9 mouse cellular contexts compared by ENCODE assay signal in genomic region chr1:83717056-83717455, GRCm38 (mm10).
DNase-seq lines count a peak whose midpoint lies in the region; ATAC-seq lines count a peak whose summit lies in the region.
"Had no signal": no experiment of that assay in that cellular context is flagged by ENCODE, and none has a peak within 500 bp of the region (broad histone marks: within the 10 kb centered on the region; RNA-seq: fewer than 3 reads in every experiment).

No protein-coding gene starts in this region.

- H3K9ac ChIP-seq in hindbrain, embryonic 13.5 days: no peak overlapping the region
- H3K9ac ChIP-seq in hindbrain, embryonic 14.5 days: no peak overlapping the region
- H3K9ac ChIP-seq: neural tube, embryonic 12.5 days had no signal

- WGBS in hindbrain, embryonic 13.5 days: 0% methylated on average over 1 of the region's 1 CpGs
- WGBS in hindbrain, embryonic 10.5 days: 0% methylated on average over 1 of the region's 1 CpGs
- 0% methylated on average over 1 of the region's 1 CpGs for WGBS in hindbrain, embryonic 14.5 days

- no peaks in the 10 kb centered on the region for H3K4me1 ChIP-seq in hindbrain, embryonic 13.5 days (replicated peaks)
- H3K4me1 ChIP-seq in hindbrain, embryonic 10.5 days (replicated peaks): no peaks in the 10 kb centered on the region
- H3K4me1 ChIP-seq in hindbrain, embryonic 14.5 days (replicated peaks; ENCODE audit: control insufficient read depth, insufficient read depth, low read length): no peaks in the 10 kb centered on the region
- H3K4me1 ChIP-seq: neural tube, embryonic 12.5 days had no signal

- H3K36me3 ChIP-seq in hindbrain, embryonic 13.5 days: no peaks in the 10 kb centered on the region
- no peaks in the 10 kb centered on the region for H3K36me3 ChIP-seq in hindbrain, embryonic 10.5 days
- no peaks in the 10 kb centered on the region for H3K36me3 ChIP-seq in hindbrain, embryonic 14.5 days (replicated peaks; ENCODE audit: control insufficient read depth, insufficient read depth)
- H3K36me3 ChIP-seq: neural tube, embryonic 12.5 days had no signal

- H3K9me3 ChIP-seq in hindbrain, embryonic 13.5 days: no peaks in the 10 kb centered on the region
- H3K9me3 ChIP-seq in hindbrain, embryonic 10.5 days: no peaks in the 10 kb centered on the region
- H3K9me3 ChIP-seq in hindbrain, embryonic 14.5 days (ENCODE audit: control insufficient read depth, low read length): no peaks in the 10 kb centered on the region
- H3K9me3 ChIP-seq: neural tube, embryonic 12.5 days had no signal

- no peak for DNase-seq in hindbrain, embryonic 10.5 days (ENCODE audit: low spot score)
- DNase-seq in Muller cell, postnatal 12 days (ENCODE audit: inconsistent ontology term): peak; percentile 16
- peak; percentile 60 for DNase-seq in cerebellum, adult 11 months
- peak; percentile 85 for DNase-seq in hindbrain, embryonic 14.5 days (ENCODE audit: low spot score)
- DNase-seq in mesoderm, embryonic 11.5 days (ENCODE audit: low read depth, low spot score): peak; percentile 58
- DNase-seq in MN1 (ENCODE audit: low spot score): no peak
- no peak for DNase-seq in yolk sac, embryonic 10.5 days (ENCODE audit: low spot score)

- H3K27me3 ChIP-seq in hindbrain, embryonic 13.5 days: no peaks in the 10 kb centered on the region
- H3K27me3 ChIP-seq in hindbrain, embryonic 10.5 days (ENCODE audit: insufficient read depth, poor library complexity, severe bottlenecking): no peaks in the 10 kb centered on the region
- H3K27me3 ChIP-seq in hindbrain, embryonic 14.5 days (ENCODE audit: control insufficient read depth, insufficient read depth, low read length): no peaks in the 10 kb centered on the region
- H3K27me3 ChIP-seq: neural tube, embryonic 12.5 days had no signal

- H3K4me2 ChIP-seq in hindbrain, embryonic 13.5 days: no peak overlapping the region
- no peak overlapping the region for H3K4me2 ChIP-seq in hindbrain, embryonic 14.5 days (replicated peaks)
- H3K4me2 ChIP-seq: neural tube, embryonic 12.5 days had no signal

- ATAC-seq in hindbrain, embryonic 13.5 days (ENCODE audit: low FRiP score): peak; percentile 76; the same call in 1 of the 2 replicates
- ATAC-seq in hindbrain, embryonic 14.5 days (ENCODE audit: low FRiP score): no peak

- no peak overlapping the region for H3K4me3 ChIP-seq in hindbrain, embryonic 13.5 days
- no peak overlapping the region for H3K4me3 ChIP-seq in hindbrain, embryonic 10.5 days
- H3K4me3 ChIP-seq in hindbrain, embryonic 14.5 days (replicated peaks; ENCODE audit: low read length): no peak overlapping the region
- H3K4me3 ChIP-seq: neural tube, embryonic 12.5 days had no signal

- no peak overlapping the region for H3K27ac ChIP-seq in hindbrain, embryonic 13.5 days
- no peak overlapping the region for H3K27ac ChIP-seq in hindbrain, embryonic 10.5 days
- no peak overlapping the region for H3K27ac ChIP-seq in hindbrain, embryonic 14.5 days
- H3K27ac ChIP-seq: neural tube, embryonic 12.5 days had no signal

Comparison
In these comparisons a context has a peak if more than half of its experiments do, and no peak if none do; other contexts are left out.
1. DNase-seq: peak in Muller cell, postnatal 12 days (single experiment), cerebellum, adult 11 months (single experiment), hindbrain, embryonic 14.5 days (single experiment) and mesoderm, embryonic 11.5 days (single experiment); none in hindbrain, embryonic 10.5 days (single experiment), MN1 (single experiment) and yolk sac, embryonic 10.5 days (single experiment).